Mouse (Mus musculus) neural tube, embryonic 10.5 days (tissue): ENCODE measurements around the gene Slc6a11.
A peak's percentile ranks its signal among the peaks of the same experiment; 100 is the strongest.

Experiments
- DNase-seq: peaks from one replicate; pipeline ENCODE4 v3.0.0-alpha.2; 2017; ENCODE audit warnings: low spot score; ENCODE audit errors: extremely low spot score

Slc6a11 gene

GRCm38 (mm10) chr6:114131122-114131872, at the start of gene Slc6a11:
TSS of gene Slc6a11 (plus strand) at chr6:114131241.
- peak; percentile 45 for DNase-seq

- DNase-seq = peak; percentile 60
These were observed 43.9 kb upstream of the Slc6a11 start for GRCm38 (mm10) chr6:114087106-114087505.

DNA sequence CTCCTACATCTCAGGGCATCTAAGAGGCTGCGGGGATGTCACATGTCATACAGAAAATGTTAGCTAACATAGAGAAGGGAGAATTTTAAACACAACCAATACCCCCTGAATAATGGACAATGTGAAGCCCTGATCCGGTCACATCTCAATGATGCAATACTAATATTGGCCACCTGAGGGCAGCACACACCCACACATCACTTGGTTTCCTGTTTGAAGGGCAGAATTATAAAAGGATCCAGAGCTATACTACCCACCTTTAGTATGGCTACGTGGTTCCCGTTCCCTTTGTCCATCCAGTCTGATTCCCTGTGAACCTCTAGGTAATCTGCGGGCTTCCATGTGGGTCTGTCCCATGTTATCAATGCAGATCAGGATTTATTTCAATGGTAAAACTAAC, 41.4 kb upstream of the Slc6a11 start:
- DNase-seq = peak; percentile 74

- no peak for DNase-seq
These were observed 38.8 kb upstream of the Slc6a11 start for GRCm38 (mm10) chr6:114092216-114092615.

DNA sequence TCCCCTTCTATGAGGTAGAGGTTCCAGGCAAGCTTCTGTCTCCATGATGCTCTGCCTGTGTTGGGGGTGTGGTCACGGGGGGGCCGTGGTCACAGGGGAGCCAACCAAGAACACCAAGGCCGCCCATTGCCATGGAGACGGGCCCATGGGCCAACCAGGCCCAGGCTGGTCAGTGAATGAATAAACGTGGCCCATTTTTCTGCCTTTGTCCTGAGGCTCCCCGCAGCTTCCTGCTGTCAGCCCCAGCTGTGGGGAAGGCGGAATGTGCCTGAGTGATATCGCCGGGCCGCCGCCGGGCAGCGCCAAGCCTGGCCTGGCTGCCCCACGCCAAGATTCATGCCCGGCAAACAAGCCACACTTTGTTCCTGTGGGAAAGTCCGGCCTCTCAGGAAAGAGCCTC, 36.8 kb upstream of the Slc6a11 start:
- peak; percentile 19 for DNase-seq

DNA sequence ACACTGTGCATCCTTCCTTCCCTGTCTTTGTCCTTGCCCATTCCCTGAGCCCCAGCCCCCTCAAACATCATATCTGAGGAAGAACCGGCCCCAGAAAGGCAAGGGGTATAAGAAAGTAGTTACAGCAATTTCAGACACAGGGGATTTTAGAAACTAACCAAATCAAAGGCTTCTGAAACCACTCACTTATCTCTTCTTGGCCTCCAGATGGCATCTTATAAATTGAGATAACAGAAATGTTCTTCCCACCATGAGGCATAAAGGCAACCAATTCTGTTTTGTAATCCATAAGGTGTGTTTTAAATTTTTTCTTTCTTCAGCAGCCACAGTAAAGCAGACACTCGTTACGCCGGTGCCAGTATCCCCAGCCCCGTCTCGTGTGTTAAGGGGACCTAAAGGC, 34.5 kb upstream of the Slc6a11 start:
- no peak for DNase-seq

GRCm38 (mm10) chr6:114101923-114102322, 29.1 kb upstream of the Slc6a11 start:
- DNase-seq = no peak

- DNase-seq = no peak
These were observed 11.5 kb upstream of the Slc6a11 start for GRCm38 (mm10) chr6:114119507-114119906.

GRCm38 (mm10) chr6:114125530-114125929, 5.5 kb upstream of the Slc6a11 start:
- DNase-seq = no peak

GRCm38 (mm10) chr6:114132472-114132871, 1.4 kb downstream of the Slc6a11 start:
- DNase-seq = no peak

DNA sequence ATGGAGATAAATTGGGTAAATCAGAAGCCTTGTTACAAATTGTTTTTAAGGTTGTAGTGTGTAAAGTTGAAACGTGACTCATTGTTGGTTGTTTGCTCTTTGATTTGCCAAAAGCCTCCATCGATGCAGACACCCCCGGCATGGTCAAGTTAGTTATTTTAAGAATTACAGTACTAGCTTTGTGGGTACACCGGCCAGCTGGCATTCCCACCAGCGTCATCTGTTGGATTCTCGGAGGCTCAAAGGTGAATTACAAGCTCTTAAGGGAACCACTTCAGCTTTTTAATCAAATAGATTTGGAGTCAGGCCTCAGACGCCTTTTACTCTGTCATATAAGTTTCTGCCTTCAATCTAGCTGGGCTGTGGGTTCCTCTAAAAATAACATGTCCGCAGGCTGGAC, 1.9 kb downstream of the Slc6a11 start:
- DNase-seq = no peak

DNA sequence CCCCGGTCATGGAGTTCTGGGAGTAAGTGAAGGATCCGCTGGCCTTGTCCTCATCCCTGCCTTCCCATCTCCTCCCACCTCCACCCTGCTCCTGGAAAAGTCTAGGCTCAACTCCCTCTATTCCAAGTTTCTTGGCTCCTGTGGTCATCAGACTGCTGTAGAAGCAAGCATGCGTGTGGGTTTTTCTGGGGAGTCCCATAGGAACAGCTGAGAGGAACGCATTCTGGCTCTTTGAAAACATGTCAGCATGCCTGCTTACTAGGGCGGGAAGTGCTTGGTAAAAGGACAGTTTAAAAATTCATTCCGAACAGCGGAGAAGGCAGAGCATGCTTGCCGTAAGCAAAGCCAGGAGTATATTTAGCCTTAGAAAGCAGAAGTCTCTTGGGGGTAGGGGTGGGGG, 7.9 kb downstream of the Slc6a11 start:
- DNase-seq = no peak

GRCm38 (mm10) chr6:114141481-114141880, 10.4 kb downstream of the Slc6a11 start:
- no peak for DNase-seq

GRCm38 (mm10) chr6:114142480-114142879, 11.4 kb downstream of the Slc6a11 start:
- no peak for DNase-seq

DNA sequence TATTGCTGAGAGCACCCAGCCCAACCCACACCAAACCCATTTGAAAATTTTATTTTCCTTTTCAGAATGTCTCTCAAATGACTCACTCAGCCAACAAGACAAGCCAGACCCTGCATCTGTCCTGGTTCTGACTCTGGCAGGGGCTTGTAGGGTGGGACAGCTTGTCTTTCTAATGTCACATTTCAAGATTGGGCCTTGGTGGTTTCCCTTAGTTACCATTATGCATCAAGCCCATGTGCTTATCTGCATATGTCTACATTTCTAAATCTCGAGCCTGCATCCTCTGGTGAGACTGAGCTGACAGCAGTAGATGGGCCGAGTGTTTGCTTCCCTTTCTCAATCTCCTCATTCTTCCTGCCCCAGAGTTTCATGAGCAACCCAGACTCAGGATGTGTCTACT, 12.5 kb downstream of the Slc6a11 start:
- DNase-seq = no peak

- DNase-seq = no peak
These were observed 13.5 kb downstream of the Slc6a11 start for GRCm38 (mm10) chr6:114144447-114145105.

GRCm38 (mm10) chr6:114145650-114146329, 14.7 kb downstream of the Slc6a11 start:
- DNase-seq = no peak

- no peak for DNase-seq
These were observed 24.7 kb downstream of the Slc6a11 start for GRCm38 (mm10) chr6:114155720-114156119.

DNA sequence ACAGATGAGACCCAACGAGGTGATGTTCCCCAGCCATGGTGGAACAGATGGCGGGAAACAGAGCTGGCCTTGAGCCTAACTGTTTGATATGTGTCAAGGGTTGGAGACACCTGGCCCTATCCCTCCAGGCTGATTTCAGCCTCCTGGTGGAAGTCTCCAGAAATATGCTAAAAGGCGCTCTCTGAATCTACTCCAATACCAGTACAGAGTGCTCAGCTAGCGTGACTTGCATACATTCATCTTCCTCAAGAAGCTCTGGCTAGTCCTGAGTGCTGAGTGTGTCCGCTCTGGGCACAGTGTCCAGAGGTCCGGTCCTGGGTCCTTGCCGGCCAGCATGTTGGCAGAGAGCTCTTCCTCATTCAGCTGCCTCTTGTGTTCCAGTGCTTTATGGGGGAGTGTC, 27.8 kb downstream of the Slc6a11 start:
- DNase-seq = no peak

- no peak for DNase-seq
These were observed 29.7 kb downstream of the Slc6a11 start for GRCm38 (mm10) chr6:114160732-114161131.

DNA sequence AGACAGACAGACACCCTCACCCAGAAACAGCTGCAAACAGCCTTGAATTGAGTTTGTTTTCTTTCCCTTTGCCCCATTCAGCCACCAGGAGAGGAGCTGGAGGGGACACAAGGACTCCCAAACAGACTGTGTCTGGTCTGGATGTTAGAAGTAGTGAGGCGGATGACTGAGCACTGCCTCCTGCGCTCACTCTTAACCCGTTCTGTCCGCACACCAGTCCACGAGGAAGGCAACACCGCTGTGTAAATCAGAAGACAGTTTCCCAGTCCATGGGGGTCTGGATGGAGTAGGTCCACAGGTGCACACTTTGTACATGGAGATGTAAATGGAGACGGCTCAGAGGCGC, 43.0 kb downstream of the Slc6a11 start:
- DNase-seq = no peak

GRCm38 (mm10) chr6:114174398-114175140, 43.5 kb downstream of the Slc6a11 start:
- DNase-seq = peak; percentile 14
